ENCODE assay signal across 11 mouse cellular contexts in the genomic region with DNA sequence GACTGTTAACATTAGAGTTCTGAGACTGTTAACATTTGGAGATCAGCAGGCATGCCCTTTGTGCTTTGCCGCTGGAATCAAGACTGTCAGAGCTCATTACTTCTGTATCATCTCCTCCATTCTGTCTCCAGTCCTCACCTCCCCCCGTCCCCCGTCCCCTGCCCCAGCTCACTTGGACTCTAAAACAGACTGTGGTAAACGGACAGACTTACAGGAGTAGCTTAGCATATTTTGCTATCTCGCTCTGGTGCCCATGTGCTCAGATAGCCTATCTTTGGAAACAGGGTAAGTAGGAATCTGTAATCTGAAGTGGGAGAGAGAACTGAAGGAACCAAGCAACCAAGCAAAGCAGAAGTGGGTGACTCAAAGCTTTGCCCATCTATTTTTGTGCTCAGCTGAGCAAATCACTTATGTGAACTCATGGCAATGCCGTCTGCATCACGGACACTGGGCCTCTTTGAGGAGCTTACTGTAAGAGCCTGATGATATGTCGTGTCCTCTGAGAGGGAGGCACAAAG. TPM values are rescaled to one million over a fixed set of nuclear protein-coding genes. Genes with fewer than 3 reads are reported as not detected.
DNase-seq lines count a peak whose midpoint lies in the region; ATAC-seq and TF ChIP-seq lines count a peak whose summit lies in the region.
"Had no signal": no experiment of that assay in that cellular context is flagged by ENCODE, and none has a peak within 500 bp of the region (broad histone marks: within the 10 kb centered on the region; RNA-seq: fewer than 3 reads in every experiment).

No protein-coding gene starts in this region.

- ATAC-seq in heart, embryonic 13.5 days (ENCODE audit: extremely low read depth, insufficient number of reproducible peaks, low FRiP score, low TSS enrichment): peak; percentile 52; the same call in 1 of the 2 replicates
- ATAC-seq in midbrain, embryonic 11.5 days (ENCODE audit: low FRiP score): peak; percentile 68
- ATAC-seq in midbrain, embryonic 16.5 days: no peak
- ATAC-seq: CD4-positive, CD25-positive, alpha-beta regulatory T cell, adult 4 months had no signal

- no peak overlapping the region for H3K4me3 ChIP-seq in heart, embryonic 13.5 days
- H3K4me3 ChIP-seq in heart, adult 2 months: no peak overlapping the region
- no peak overlapping the region for H3K4me3 ChIP-seq in midbrain, embryonic 11.5 days (ENCODE audit: low read depth, low read length)
- H3K4me3 ChIP-seq in midbrain, embryonic 16.5 days (ENCODE audit: low read depth, low read length): no peak overlapping the region

- no peak for TF ChIP-seq EP300 in heart, adult 2 months (IDR thresholded peaks at IDR 0.05; ENCODE audit: insufficient read depth, low read depth, low read length)

- H3K9ac ChIP-seq in heart, embryonic 13.5 days: no peak overlapping the region
- H3K9ac ChIP-seq in heart, adult 2 months (ENCODE audit: low read depth, low read length): no peak overlapping the region
- no peak overlapping the region for H3K9ac ChIP-seq in midbrain, embryonic 11.5 days (ENCODE audit: low read length)
- no peak overlapping the region for H3K9ac ChIP-seq in midbrain, embryonic 16.5 days (ENCODE audit: low read depth, low read length)
- H3K9ac ChIP-seq: hindbrain, embryonic 14.5 days had no signal

- WGBS in heart, embryonic 13.5 days: 37% methylated on average over 8 of the region's 8 CpGs
- 52% methylated on average over 8 of the region's 8 CpGs for WGBS in heart, adult 2 months
- WGBS in midbrain, embryonic 11.5 days: 67% methylated on average over 8 of the region's 8 CpGs
- WGBS in midbrain, embryonic 16.5 days: 71% methylated on average over 8 of the region's 8 CpGs

- peak overlapping the region; percentile 38 for H3K4me2 ChIP-seq in heart, embryonic 13.5 days
- no peak overlapping the region for H3K4me2 ChIP-seq in midbrain, embryonic 11.5 days
- no peak overlapping the region for H3K4me2 ChIP-seq in midbrain, embryonic 16.5 days (ENCODE audit: low read length)
- H3K4me2 ChIP-seq: hindbrain, embryonic 14.5 days had no signal

- no peak for TF ChIP-seq CTCF in heart, adult 2 months (IDR thresholded peaks at IDR 0.05)

- no peaks in the 10 kb centered on the region for H3K79me2 ChIP-seq in heart, adult 2 months (replicated peaks; ENCODE audit: control insufficient read depth, insufficient read depth, low read length)

- H3K27me3 ChIP-seq in heart, embryonic 13.5 days (replicated peaks): no peaks in the 10 kb centered on the region
- no peaks in the 10 kb centered on the region for H3K27me3 ChIP-seq in heart, adult 2 months (ENCODE audit: control insufficient read depth, insufficient read depth, low read length)
- H3K27me3 ChIP-seq in midbrain, embryonic 11.5 days (ENCODE audit: control insufficient read depth, insufficient read depth, low read length): no peaks in the 10 kb centered on the region
- no peaks in the 10 kb centered on the region for H3K27me3 ChIP-seq in midbrain, embryonic 16.5 days (ENCODE audit: control insufficient read depth, insufficient read depth, low read depth, low read length)

- no peak for TF ChIP-seq POLR2A in heart, adult 2 months (IDR thresholded peaks at IDR 0.05; ENCODE audit: insufficient read depth, low read depth, low read length)

- peaks cover 53% of the 10 kb centered on the region for H3K36me3 ChIP-seq in heart, embryonic 13.5 days
- H3K36me3 ChIP-seq in heart, adult 2 months (ENCODE audit: control insufficient read depth, insufficient read depth, low read length): peaks cover 2% of the 10 kb centered on the region; the same call in 1 of the 2 replicates
- no peaks in the 10 kb centered on the region for H3K36me3 ChIP-seq in midbrain, embryonic 11.5 days (ENCODE audit: control insufficient read depth, insufficient read depth, low read length)
- H3K36me3 ChIP-seq in midbrain, embryonic 16.5 days (ENCODE audit: control insufficient read depth, insufficient read depth, low read length): no peaks in the 10 kb centered on the region

- peak overlapping the region; percentile 81 for H3K27ac ChIP-seq in heart, embryonic 13.5 days (replicated peaks)
- no peak overlapping the region for H3K27ac ChIP-seq in heart, adult 2 months
- H3K27ac ChIP-seq in midbrain, embryonic 11.5 days (ENCODE audit: low read depth, low read length): no peak overlapping the region
- H3K27ac ChIP-seq in midbrain, embryonic 16.5 days (ENCODE audit: low read length): no peak overlapping the region
- H3K27ac ChIP-seq: hindbrain, embryonic 14.5 days had no signal

- H3K9me3 ChIP-seq in heart, embryonic 13.5 days: no peaks in the 10 kb centered on the region
- H3K9me3 ChIP-seq in midbrain, embryonic 11.5 days (ENCODE audit: control insufficient read depth, low read length): no peaks in the 10 kb centered on the region
- no peaks in the 10 kb centered on the region for H3K9me3 ChIP-seq in midbrain, embryonic 16.5 days (replicated peaks; ENCODE audit: control insufficient read depth, low read length, poor library complexity, severe bottlenecking)

- DNase-seq in heart, adult 2 months: no peak
- peak; percentile 80 for DNase-seq in midbrain, embryonic 11.5 days (ENCODE audit: low spot score, missing footprints)
- DNase-seq in frontal cortex, postnatal 36 days (ENCODE audit: low spot score in 2 of 2): peak; percentile 49 to 67
- DNase-seq in retina, postnatal 1 day: peak; percentile 88
- no peak for DNase-seq in cerebellum, adult 9-11 months
- DNase-seq in B cell, adult 2 months: no peak
- DNase-seq: lung, postnatal 10 days had no signal

- H3K4me1 ChIP-seq in heart, embryonic 13.5 days: peaks cover 31% of the 10 kb centered on the region
- no peaks in the 10 kb centered on the region for H3K4me1 ChIP-seq in heart, adult 2 months (ENCODE audit: control insufficient read depth, insufficient read depth, low read length)
- H3K4me1 ChIP-seq in midbrain, embryonic 11.5 days (ENCODE audit: control insufficient read depth, insufficient read depth, low read length): no peaks in the 10 kb centered on the region
- H3K4me1 ChIP-seq in midbrain, embryonic 16.5 days (ENCODE audit: control insufficient read depth, insufficient read depth, low read length): no peaks in the 10 kb centered on the region

- intact Hi-C loops in heart, adult 2 months (cut with DNase I): no loop called here

RNA-seq across cellular contexts. Expression of gene Tom1l1, which starts 10.3 kb away (rescaled TPM):
- 29.3 and 37.8 TPM in 2 replicates for polyA plus RNA-seq in heart, embryonic 13.5 days (2015; fragmentation: Nextera tagmentation; extraction: Ambion mirVana)
- 10 to 100 TPM; 15.4 to 16.5 TPM for total RNA-seq in heart, adult 2 months (2021)
- 5.6 and 10.0 TPM in 2 replicates for polyA plus RNA-seq in heart, adult 2 months (2012; rRNA removed)
- polyA plus RNA-seq in midbrain, embryonic 11.5 days (2014; fragmentation: Nextera tagmentation; extraction: Ambion mirVana): 17.4 and 18.7 TPM in 2 replicates
- 18.6 and 19.8 TPM in 2 replicates for polyA plus RNA-seq in midbrain, embryonic 16.5 days (2015; fragmentation: Nextera tagmentation; extraction: Ambion mirVana)

RNA-seq across cellular contexts. Expression of gene Cox11, which starts 39.9 kb away (rescaled TPM):
- polyA plus RNA-seq in heart, embryonic 13.5 days (2015; fragmentation: Nextera tagmentation; extraction: Ambion mirVana): 33.5 and 37.1 TPM in 2 replicates
- 10 to 100 TPM; 19.8 to 26.0 TPM for total RNA-seq in heart, adult 2 months (2021)
- 15.4 and 17.3 TPM in 2 replicates for polyA plus RNA-seq in heart, adult 2 months (2012; rRNA removed)
- polyA plus RNA-seq in midbrain, embryonic 11.5 days (2014; fragmentation: Nextera tagmentation; extraction: Ambion mirVana): 24.6 and 26.4 TPM in 2 replicates
- polyA plus RNA-seq in midbrain, embryonic 16.5 days (2015; fragmentation: Nextera tagmentation; extraction: Ambion mirVana): 38.5 and 39.7 TPM in 2 replicates

RNA-seq across cellular contexts. Expression of gene Stxbp4, which starts 39.9 kb away (rescaled TPM):
- polyA plus RNA-seq in heart, embryonic 13.5 days (2015; fragmentation: Nextera tagmentation; extraction: Ambion mirVana): 12.0 and 12.4 TPM in 2 replicates
- total RNA-seq in heart, adult 2 months (2021): 1 to 10 TPM; 5.0 to 5.2 TPM
- 1.8 and 3.9 TPM in 2 replicates for polyA plus RNA-seq in heart, adult 2 months (2012; rRNA removed)
- polyA plus RNA-seq in midbrain, embryonic 11.5 days (2014; fragmentation: Nextera tagmentation; extraction: Ambion mirVana): 36.5 and 41.8 TPM in 2 replicates
- polyA plus RNA-seq in midbrain, embryonic 16.5 days (2015; fragmentation: Nextera tagmentation; extraction: Ambion mirVana): 17.4 and 19.6 TPM in 2 replicates

Comparison
In these comparisons a context has a peak if more than half of its experiments do, and no peak if none do; other contexts are left out.
1. DNase-seq: peak in midbrain, embryonic 11.5 days (single experiment), frontal cortex, postnatal 36 days (2 of 2) and retina, postnatal 1 day (single experiment); none in heart, adult 2 months (0 of 2), cerebellum, adult 9-11 months (single experiment) and B cell, adult 2 months (0 of 2).